Mouse (Mus musculus) heart, postnatal 14 days (tissue): ENCODE results near the gene Cnnm2. TPM values are rescaled to one million over a fixed set of nuclear protein-coding genes. Genes with fewer than 3 reads are reported as not detected.

Source experiments
- DNase-seq, 2 experiments: peaks; one replicate each; pipeline ENCODE4 v3.0.0; 2021 to 2022
- intact Hi-C: fragments of 180-260 bp; cut with DNase I; formaldehyde crosslinking; loops from one replicate; pipeline ENCODE4 v1.15.1; 2025
- total RNA-seq, 2 experiments: library from RNA; stranded (reverse); gene quantifications; 2 replicates each; pipeline ENCODE4 v1.2.3; 2021

The Cnnm2 gene
- total RNA-seq, 2 experiments from 2014 or later: 6.4 to 7.2 TPM

- no peak for DNase-seq
- intact Hi-C loops: no loop called here
These were observed 144.0 kb downstream of the Cnnm2 start for GRCm38 (mm10) chr19:46905383-46905782.

- intact Hi-C loops: no loop called here
These were observed 144.6 kb downstream of the Cnnm2 start for GRCm38 (mm10) chr19:46905971-46906370.

GRCm38 (mm10) chr19:46908207-46908606, 146.8 kb downstream of the Cnnm2 start:
- intact Hi-C loops: loop anchor here (2.0 kb wide), 1 partner anchor 27 kb away; no protein-coding TSS in a partner anchor

More at GRCm38 (mm10) chr19:46905971-46906370, 144.6 kb downstream of the Cnnm2 start:
- no peak for DNase-seq

GRCm38 (mm10) chr19:46908977-46909376, 147.6 kb downstream of the Cnnm2 start:
- intact Hi-C loops: loop anchor here (2.0 kb wide), 1 partner anchor 26 kb away; no protein-coding TSS in a partner anchor

More at GRCm38 (mm10) chr19:46908207-46908606, 146.8 kb downstream of the Cnnm2 start:
- DNase-seq: no peak

GRCm38 (mm10) chr19:46911492-46911891, 150.1 kb downstream of the Cnnm2 start:
- no peak for DNase-seq
- intact Hi-C loops: no loop called here

More at GRCm38 (mm10) chr19:46908977-46909376, 147.6 kb downstream of the Cnnm2 start:
- DNase-seq: peak in 1 of 2 experiments; percentile 38

DNA sequence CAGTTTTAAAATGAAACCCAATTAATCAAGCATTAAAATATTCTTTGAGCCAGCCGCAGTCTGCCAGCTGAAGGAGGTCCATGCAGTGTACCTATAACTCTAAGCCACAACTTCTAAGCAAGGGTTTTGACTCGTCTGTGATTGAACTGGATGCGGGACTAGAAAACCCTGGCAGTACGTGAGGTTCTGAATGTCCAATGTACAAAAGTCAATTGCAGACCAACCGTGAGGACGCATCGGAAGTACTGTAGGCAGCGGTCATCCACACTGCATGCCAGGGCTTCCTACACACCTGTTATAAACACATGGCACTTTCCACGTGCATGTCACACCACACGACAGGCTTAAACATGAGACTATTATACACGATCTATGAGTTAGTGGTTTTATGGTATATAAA, 152.2 kb downstream of the Cnnm2 start:
- intact Hi-C loops: no loop called here
- DNase-seq: no peak

DNA sequence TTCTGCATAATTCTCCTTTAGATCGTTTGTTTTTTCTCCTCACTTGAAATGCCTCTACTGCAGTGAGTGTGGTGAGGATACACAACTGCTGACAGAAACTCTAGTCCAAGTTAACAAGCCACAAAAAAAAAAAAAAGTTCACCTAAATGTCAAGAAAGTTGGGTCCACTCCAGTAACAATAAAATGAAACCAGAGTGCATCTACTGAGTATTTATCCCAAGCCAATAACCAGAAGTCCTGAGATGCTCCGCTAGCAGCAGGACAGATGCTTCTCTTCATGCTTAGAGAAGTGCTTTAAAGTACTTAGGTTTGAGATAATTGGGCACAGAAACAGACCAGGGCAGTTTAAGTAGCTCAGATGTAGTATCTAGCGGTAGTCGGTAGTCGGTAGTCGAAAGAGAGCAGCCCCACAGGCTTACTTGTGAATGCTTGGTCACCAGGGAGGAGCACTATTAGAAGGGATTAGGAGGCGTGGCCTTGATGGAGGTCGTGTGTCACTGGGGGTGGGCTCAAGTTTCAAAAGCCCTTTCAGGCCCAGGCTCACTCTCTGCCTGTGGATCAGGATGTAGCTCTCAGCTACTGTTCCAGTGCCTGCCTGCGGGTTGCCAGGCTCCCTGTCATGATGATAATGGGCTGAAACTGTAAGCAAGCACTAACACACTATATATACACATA, 154.1 kb downstream of the Cnnm2 start:
- intact Hi-C loops: no loop called here
- no peak for DNase-seq

- intact Hi-C loops: no loop called here
These were observed 159.2 kb downstream of the Cnnm2 start for GRCm38 (mm10) chr19:46920571-46920970.

DNA sequence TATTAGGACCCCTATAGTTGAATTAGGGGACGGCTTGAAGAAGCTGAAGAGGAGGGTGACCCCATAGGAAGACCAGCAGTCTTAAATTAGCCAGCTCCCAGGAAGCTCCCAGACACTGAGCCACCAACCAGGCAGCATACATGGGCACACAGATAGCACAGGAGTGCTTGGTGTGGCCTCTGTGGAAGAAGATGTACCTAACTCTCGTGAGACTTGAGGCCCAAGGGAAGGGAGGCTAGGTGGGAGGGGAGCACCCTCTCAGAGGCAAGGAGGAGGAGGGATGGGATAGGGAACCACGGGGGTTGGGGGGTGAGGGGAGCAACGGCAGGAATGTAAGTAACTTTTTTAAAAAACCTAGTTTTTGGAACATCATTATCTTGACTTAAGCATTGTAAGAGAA, 165.0 kb downstream of the Cnnm2 start:
- no peak for DNase-seq
- intact Hi-C loops: no loop called here

More at GRCm38 (mm10) chr19:46920571-46920970, 159.2 kb downstream of the Cnnm2 start:
- DNase-seq: no peak

GRCm38 (mm10) chr19:46926951-46927350, 165.6 kb downstream of the Cnnm2 start:
- DNase-seq: peak in 1 of 2 experiments; percentile 22
- intact Hi-C loops: no loop called here

DNA sequence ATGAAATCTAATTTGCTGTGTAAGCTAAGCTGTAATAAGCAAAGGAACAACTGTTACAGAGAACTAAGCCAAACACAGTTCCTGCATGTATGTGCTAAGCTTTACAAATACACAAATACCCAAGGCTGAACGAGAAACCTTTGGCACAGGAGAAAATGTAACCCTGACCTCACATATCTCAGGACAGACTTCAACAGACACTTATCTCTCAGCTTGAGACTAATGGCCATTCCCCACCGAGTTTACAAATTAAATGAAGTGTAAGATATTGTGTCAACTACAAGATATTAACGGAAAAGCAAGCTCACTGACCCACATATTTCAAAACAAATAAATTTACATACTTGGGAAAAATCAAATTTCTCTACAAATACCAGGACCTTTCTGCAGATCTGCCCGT, 166.7 kb downstream of the Cnnm2 start:
- intact Hi-C loops: no loop called here
- DNase-seq: no peak

DNA sequence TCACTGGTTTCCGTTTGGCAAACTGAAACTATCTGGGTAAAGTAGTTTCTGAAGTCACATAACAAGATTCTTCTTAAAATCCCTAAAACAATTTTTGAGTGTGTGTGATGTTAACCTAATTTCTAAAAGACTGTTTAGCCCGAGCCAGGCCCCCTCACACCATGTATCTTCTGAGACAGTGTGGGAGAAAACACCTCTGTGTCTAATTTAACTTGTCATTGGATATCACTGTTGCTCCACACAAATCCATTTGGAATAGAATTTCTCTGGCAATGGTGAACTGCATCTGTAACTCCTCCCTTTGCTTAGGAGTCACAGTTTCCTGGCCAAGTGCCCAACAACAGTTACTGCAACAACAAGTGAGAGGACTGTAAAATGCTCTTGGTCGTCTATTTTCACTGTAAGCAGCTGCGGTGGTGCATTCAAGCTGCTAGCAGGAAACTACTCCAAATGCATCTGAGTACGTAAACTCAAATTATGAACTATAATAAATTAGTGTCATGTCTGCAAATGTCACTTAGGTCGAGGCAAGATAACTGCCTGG, 167.7 kb downstream of the Cnnm2 start:
- peak; percentile 84 to 89 for DNase-seq
- intact Hi-C loops: no loop called here

Other genes with a start within 250 kb of the Cnnm2 start
- 10 to 100 TPM; 29.7 to 30.0 TPM for gene Arl3, start 188.4 kb upstream of the Cnnm2 start, total RNA-seq
- 1 to 10 TPM; 4.1 to 5.3 TPM for gene Sfxn2, start 188.2 kb upstream of the Cnnm2 start, total RNA-seq
- 10 to 100 TPM; 60.3 to 68.7 TPM for gene Wbp1l, start 162.5 kb upstream of the Cnnm2 start, total RNA-seq
- not detected for gene Cyp17a1, start 88.4 kb upstream of the Cnnm2 start, total RNA-seq
- 1 to 10 TPM; 8.7 to 9.6 TPM for gene Borcs7, start 71.7 kb upstream of the Cnnm2 start, total RNA-seq
- 10 to 100 TPM; 73.6 to 79.9 TPM for gene As3mt, start 54.1 kb upstream of the Cnnm2 start, total RNA-seq